Mouse (Mus musculus): ENCODE data around the gene AC129217.1. TPM values are rescaled to one million over a fixed set of nuclear protein-coding genes. Genes with fewer than 3 reads are reported as not detected.

The AC129217.1 gene
- polyA plus RNA-seq, 1 experiment from 2014 or later: not detected

- Histone ChIP-seq H3K4me1 (peaks cover 8% of the 10 kb centered on the region), H3K9me3 (no peaks in the 10 kb centered on the region), H3K4me3 (peak overlapping the region; percentile 71), H3K27me3 (ENCODE audit: insufficient read depth, poor library complexity, severe bottlenecking) (no peaks in the 10 kb centered on the region), H3K27ac (peak overlapping the region; percentile 88), H3K36me3 (peaks cover 13% of the 10 kb centered on the region)
- WGBS: 19% methylated on average over 19 of the region's 19 CpGs
- no peak for DNase-seq (ENCODE audit: low spot score)
These were observed 58.3 kb downstream of the AC129217.1 start for GRCm38 (mm10) chr19:8887585-8888463.

- peaks cover 11% of the 10 kb centered on the region for H3K4me1 ChIP-seq
- H3K36me3 ChIP-seq: peaks cover 13% of the 10 kb centered on the region
- peak; percentile 98 for DNase-seq (ENCODE audit: low spot score)
- peak within 1 kb of the TSS; percentile 71 for H3K4me3 ChIP-seq
- H3K9me3 ChIP-seq: no peaks in the 10 kb centered on the region
- peak within 1 kb of the TSS; percentile 88 for H3K27ac ChIP-seq
- under 1% methylated on average over 58 of the region's 58 CpGs for WGBS
- H3K27me3 ChIP-seq (ENCODE audit: insufficient read depth, poor library complexity, severe bottlenecking): no peaks in the 10 kb centered on the region
These were observed 59.2 kb downstream of the AC129217.1 start, which contains the start of the genes 1810009A15Rik and Gm49416 for GRCm38 (mm10) chr19:8888511-8889385. 1810009A15Rik (plus strand) TSS chr19:8888853. Gm49416 (plus strand) TSS chr19:8888926.

Small RNA genes within 50 kb of the gene (microRNA-seq; reads per million reads assigned to microRNA genes)
- not detected for gene Mir5136

Other genes with a start within 250 kb of the AC129217.1 start
- gene Slc22a8, start 238.5 kb upstream of the AC129217.1 start, polyA plus RNA-seq (2016; fragmentation: Nextera tagmentation; extraction: Ambion mirVana): 0.23 and 0.48 TPM in 2 replicates
- 0.04 TPM in 1 of 2 replicates, not detected in the other for gene Slc22a6, start 211.7 kb upstream of the AC129217.1 start, polyA plus RNA-seq (2016; fragmentation: Nextera tagmentation; extraction: Ambion mirVana)
- gene Chrm1, start 166.0 kb upstream of the AC129217.1 start, polyA plus RNA-seq (2016; fragmentation: Nextera tagmentation; extraction: Ambion mirVana): 0.04 TPM in 1 of 2 replicates, not detected in the other
- gene Slc3a2, start 106.4 kb upstream of the AC129217.1 start, polyA plus RNA-seq (2016; fragmentation: Nextera tagmentation; extraction: Ambion mirVana): 91.8 and 104 TPM in 2 replicates
- 76.6 and 101 TPM in 2 replicates for gene Wdr74, start 93.9 kb upstream of the AC129217.1 start, polyA plus RNA-seq (2016; fragmentation: Nextera tagmentation; extraction: Ambion mirVana)
- 1.6 and 2.1 TPM in 2 replicates for gene 1700092M07Rik, start 89.1 kb upstream of the AC129217.1 start, polyA plus RNA-seq (2016; fragmentation: Nextera tagmentation; extraction: Ambion mirVana)
- 83.1 and 91.1 TPM in 2 replicates for gene Stx5a, start 88.4 kb upstream of the AC129217.1 start, polyA plus RNA-seq (2016; fragmentation: Nextera tagmentation; extraction: Ambion mirVana)
- 156 and 193 TPM in 2 replicates for gene Nxf1, start 72.7 kb upstream of the AC129217.1 start, polyA plus RNA-seq (2016; fragmentation: Nextera tagmentation; extraction: Ambion mirVana)
- gene Tmem223, start 58.8 kb upstream of the AC129217.1 start, polyA plus RNA-seq (2016; fragmentation: Nextera tagmentation; extraction: Ambion mirVana): 134 and 136 TPM in 2 replicates
- gene Tmem179b, start 55.3 kb upstream of the AC129217.1 start, polyA plus RNA-seq (2016; fragmentation: Nextera tagmentation; extraction: Ambion mirVana): 57.4 and 60.0 TPM in 2 replicates
- 29.7 and 36.1 TPM in 2 replicates for gene Taf6l, start 43.4 kb upstream of the AC129217.1 start, polyA plus RNA-seq (2016; fragmentation: Nextera tagmentation; extraction: Ambion mirVana)
- gene Polr2g, start 31.2 kb upstream of the AC129217.1 start, polyA plus RNA-seq (2016; fragmentation: Nextera tagmentation; extraction: Ambion mirVana): 159 and 172 TPM in 2 replicates
- 5.4 and 5.9 TPM in 2 replicates for gene Zbtb3, start 27.2 kb upstream of the AC129217.1 start, polyA plus RNA-seq (2016; fragmentation: Nextera tagmentation; extraction: Ambion mirVana)
- 43.2 and 51.3 TPM in 2 replicates for gene Ttc9c, start 10.4 kb upstream of the AC129217.1 start, polyA plus RNA-seq (2016; fragmentation: Nextera tagmentation; extraction: Ambion mirVana)
- gene Hnrnpul2, start 9.8 kb upstream of the AC129217.1 start, polyA plus RNA-seq (2016; fragmentation: Nextera tagmentation; extraction: Ambion mirVana): 2.8 and 4.6 TPM in 2 replicates
- gene Bscl2, start 7.7 kb downstream of the AC129217.1 start, polyA plus RNA-seq (2016; fragmentation: Nextera tagmentation; extraction: Ambion mirVana): 46.2 and 51.1 TPM in 2 replicates
- 2.6 and 4.7 TPM in 2 replicates for gene Gng3, start 9.4 kb downstream of the AC129217.1 start, polyA plus RNA-seq (2016; fragmentation: Nextera tagmentation; extraction: Ambion mirVana)
- 0.36 and 0.51 TPM in 2 replicates for gene Lrrn4cl, start 21.0 kb downstream of the AC129217.1 start, polyA plus RNA-seq (2016; fragmentation: Nextera tagmentation; extraction: Ambion mirVana)
- 156 and 193 TPM in 2 replicates for gene Ubxn1, start 41.7 kb downstream of the AC129217.1 start, polyA plus RNA-seq (2016; fragmentation: Nextera tagmentation; extraction: Ambion mirVana)
- gene Uqcc3, start 51.1 kb downstream of the AC129217.1 start, polyA plus RNA-seq (2016; fragmentation: Nextera tagmentation; extraction: Ambion mirVana): 58.9 and 59.4 TPM in 2 replicates
- 68.9 and 88.7 TPM in 2 replicates for gene Lbhd1, start 54.0 kb downstream of the AC129217.1 start, polyA plus RNA-seq (2016; fragmentation: Nextera tagmentation; extraction: Ambion mirVana)
- not detected in 2 replicates for gene Gm49403, start 54.2 kb downstream of the AC129217.1 start, polyA plus RNA-seq (2016; fragmentation: Nextera tagmentation; extraction: Ambion mirVana)
- 106 and 140 TPM in 2 replicates for gene 1810009A15Rik, start 59.1 kb downstream of the AC129217.1 start, polyA plus RNA-seq (2016; fragmentation: Nextera tagmentation; extraction: Ambion mirVana)
- gene Gm49416, start 59.2 kb downstream of the AC129217.1 start, polyA plus RNA-seq (2016; fragmentation: Nextera tagmentation; extraction: Ambion mirVana): not detected in 2 replicates
- gene Ints5, start 63.2 kb downstream of the AC129217.1 start, polyA plus RNA-seq (2016; fragmentation: Nextera tagmentation; extraction: Ambion mirVana): 35.8 and 39.0 TPM in 2 replicates
- gene Ganab, start 68.3 kb downstream of the AC129217.1 start, polyA plus RNA-seq (2016; fragmentation: Nextera tagmentation; extraction: Ambion mirVana): 91.4 and 103 TPM in 2 replicates
- 52.0 and 57.9 TPM in 2 replicates for gene B3gat3, start 90.6 kb downstream of the AC129217.1 start, polyA plus RNA-seq (2016; fragmentation: Nextera tagmentation; extraction: Ambion mirVana)
- 3.2 and 5.2 TPM in 2 replicates for gene Rom1, start 99.6 kb downstream of the AC129217.1 start, polyA plus RNA-seq (2016; fragmentation: Nextera tagmentation; extraction: Ambion mirVana)
- gene Eml3, start 99.8 kb downstream of the AC129217.1 start, polyA plus RNA-seq (2016; fragmentation: Nextera tagmentation; extraction: Ambion mirVana): 17.4 and 24.4 TPM in 2 replicates
- gene Mta2, start 112.1 kb downstream of the AC129217.1 start, polyA plus RNA-seq (2016; fragmentation: Nextera tagmentation; extraction: Ambion mirVana): 113 and 140 TPM in 2 replicates
- gene Tut1, start 124.1 kb downstream of the AC129217.1 start, polyA plus RNA-seq (2016; fragmentation: Nextera tagmentation; extraction: Ambion mirVana): 25.7 and 32.8 TPM in 2 replicates
- gene Eef1g, start 137.3 kb downstream of the AC129217.1 start, polyA plus RNA-seq (2016; fragmentation: Nextera tagmentation; extraction: Ambion mirVana): 378 and 459 TPM in 2 replicates
- 15.1 and 19.4 TPM in 2 replicates for gene Ahnak, start 159.5 kb downstream of the AC129217.1 start, polyA plus RNA-seq (2016; fragmentation: Nextera tagmentation; extraction: Ambion mirVana)